Mouse (Mus musculus): ENCODE data around the gene Pax3.

DNA sequence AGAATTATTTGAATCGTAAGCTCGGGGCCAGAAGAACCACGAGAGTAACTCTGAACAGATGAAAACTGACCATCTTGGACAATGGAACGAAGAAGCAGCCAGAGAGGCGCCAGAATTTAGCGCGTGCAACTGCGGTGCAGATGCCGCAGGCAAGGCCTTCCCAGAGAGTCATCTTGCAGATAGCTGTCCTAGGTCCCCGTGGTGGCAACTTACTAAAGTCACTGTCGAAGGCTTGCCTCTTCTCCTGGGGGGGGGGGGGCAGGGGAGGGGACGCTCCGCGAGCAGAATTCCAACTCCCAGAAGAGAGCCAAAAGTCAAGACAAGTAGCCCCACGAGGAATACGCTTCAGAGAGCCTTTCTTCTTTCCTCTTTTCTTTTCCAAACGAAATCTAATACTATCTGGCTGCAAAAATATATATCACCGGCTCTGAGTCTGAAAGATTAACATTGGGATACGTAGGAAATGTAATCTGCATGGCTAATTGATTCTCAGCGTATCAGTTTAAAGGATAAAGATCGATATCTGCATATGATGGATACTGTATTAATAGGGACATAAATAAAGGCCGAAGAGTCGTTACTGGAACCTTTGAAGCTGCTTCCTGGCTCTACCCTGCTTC, 5.6 kb upstream of the Pax3 start:
- no peak for TF ChIP-seq POLR2A (IDR thresholded peaks at IDR 0.05; ENCODE audit: low read depth, low read length)
- no peak for TF ChIP-seq CTCF (IDR thresholded peaks at IDR 0.05; ENCODE audit: extremely low read depth, insufficient read length, insufficient replicate concordance, low read depth, low read length)
